Mouse (Mus musculus): ENCODE data around the gene Eci2.

GRCm38 (mm10) chr13:34995925-34996324 lies 31.0 kb downstream of the Eci2 start:
- no peak for TF ChIP-seq CTCF (IDR thresholded peaks at IDR 0.05; ENCODE audit: borderline replicate concordance, control insufficient read depth, extremely low read depth, insufficient read depth, low read length, poor library complexity)
- TF ChIP-seq POLR2A (IDR thresholded peaks at IDR 0.05; ENCODE audit: control insufficient read depth, extremely low read depth, insufficient read depth, low read length, poor library complexity) = no peak

Data from thymus, adult 2 months (tissue).